Mouse (Mus musculus) neural tube, embryonic 14.5 days (tissue): Measurements from ENCODE around the gene Akap3. TPM values are rescaled to one million over a fixed set of nuclear protein-coding genes. Genes with fewer than 3 reads are reported as not detected.

Experiments
- polyA plus RNA-seq: library from polyadenylated mRNA; unstranded; fragments of >200 nt; fragmentation: Nextera tagmentation; extraction: Ambion mirVana; gene quantifications from 2 replicates; pipeline ENCODE4 v1.2.1, GENCODE M21; 2014

The Akap3 gene
- polyA plus RNA-seq, 1 experiment from 2014 or later, result 0.27 TPM

Other genes starting within 250 kb of the Akap3 start
- 3.1 and 3.4 TPM in 2 replicates for gene Kcna1, start 206.7 kb upstream of the Akap3 start, polyA plus RNA-seq
- 18.4 and 28.6 TPM in 2 replicates for gene Kcna6, start 112.4 kb upstream of the Akap3 start, polyA plus RNA-seq
- gene Ndufa9, start 4.0 kb upstream of the Akap3 start, polyA plus RNA-seq, result 193 and 203 TPM in 2 replicates
- 0.32 TPM in 1 of 2 replicates, not detected in the other for gene Dyrk4, start 68.7 kb downstream of the Akap3 start, polyA plus RNA-seq
- 10.2 and 12.6 TPM in 2 replicates for gene Rad51ap1, start 86.5 kb downstream of the Akap3 start, polyA plus RNA-seq
- gene D6Wsu163e, start 86.9 kb downstream of the Akap3 start, polyA plus RNA-seq, result 35.2 and 37.3 TPM in 2 replicates
- not detected in 2 replicates for gene Fgf6, start 162.5 kb downstream of the Akap3 start, polyA plus RNA-seq
- 0.11 TPM in 1 of 2 replicates, not detected in the other for gene Fgf23, start 219.8 kb downstream of the Akap3 start, polyA plus RNA-seq